Mouse (Mus musculus) kidney, embryonic 15.5 days (tissue): ENCODE results near the gene Ppm1k. TPM values are rescaled to one million over a fixed set of nuclear protein-coding genes. Genes with fewer than 3 reads are reported as not detected.

ENCODE experiments used
- ATAC-seq: fragments of 200-750 bp; cut with Nextera tagmentation; replicated peaks from 2 replicates; pipeline ENCODE4 v1.8.0; 2017; ENCODE audit warnings: moderate TSS enrichment; ENCODE audit not compliant: low FRiP score
- H3K27ac ChIP-seq: fragments of 300-500 bp; sonication (generic); 2 replicates; pipeline ENCODE4 v1.5.1; 2015; ENCODE audit warnings: mild to moderate bottlenecking, inconsistent platforms
- H3K27me3 ChIP-seq: fragments of 300-500 bp; sonication (generic); 2 replicates; pipeline ENCODE4 v1.6.1; 2015; ENCODE audit warnings: inconsistent platforms
- H3K36me3 ChIP-seq: fragments of 300-500 bp; sonication (generic); 2 replicates; pipeline ENCODE4 v1.6.1; 2015; ENCODE audit warnings: inconsistent platforms
- H3K4me1 ChIP-seq: fragments of 300-500 bp; sonication (generic); 2 replicates; pipeline ENCODE4 v1.6.1; 2015; ENCODE audit warnings: inconsistent platforms
- H3K4me2 ChIP-seq: fragments of 300-500 bp; sonication (generic); 2 replicates; pipeline ENCODE4 v1.6.1; 2015; ENCODE audit warnings: moderate library complexity, mild to moderate bottlenecking, inconsistent platforms
- H3K4me3 ChIP-seq: fragments of 300-500 bp; sonication (generic); replicated peaks from 2 replicates; pipeline ENCODE4 v1.5.1; 2015; ENCODE audit warnings: mild to moderate bottlenecking, inconsistent platforms
- H3K9ac ChIP-seq: fragments of 300-500 bp; sonication (generic); 2 replicates; pipeline ENCODE4 v1.6.1; 2015; ENCODE audit warnings: mild to moderate bottlenecking, inconsistent platforms
- H3K9me3 ChIP-seq: fragments of 300-500 bp; sonication (generic); replicated peaks from 2 replicates; pipeline ENCODE4 v1.6.1; 2016; ENCODE audit warnings: inconsistent platforms
- WGBS: fragments of 180-500 bp; shearing (Covaris S2); methylation state at CpG from one replicate; pipeline ENCODE4 v1.1.7; 2015; ENCODE audit warnings: mixed read lengths; 5-methylcytosine and 5-hydroxymethylcytosine counted together
- polyA plus RNA-seq: library from polyadenylated mRNA; unstranded; fragments of >200 nt; fragmentation: Nextera tagmentation; extraction: Ambion mirVana; gene quantifications from 2 replicates; pipeline ENCODE4 v1.2.1, GENCODE M21; 2015

Ppm1k gene
- 4.3 and 5.0 TPM in 2 replicates for polyA plus RNA-seq

DNA sequence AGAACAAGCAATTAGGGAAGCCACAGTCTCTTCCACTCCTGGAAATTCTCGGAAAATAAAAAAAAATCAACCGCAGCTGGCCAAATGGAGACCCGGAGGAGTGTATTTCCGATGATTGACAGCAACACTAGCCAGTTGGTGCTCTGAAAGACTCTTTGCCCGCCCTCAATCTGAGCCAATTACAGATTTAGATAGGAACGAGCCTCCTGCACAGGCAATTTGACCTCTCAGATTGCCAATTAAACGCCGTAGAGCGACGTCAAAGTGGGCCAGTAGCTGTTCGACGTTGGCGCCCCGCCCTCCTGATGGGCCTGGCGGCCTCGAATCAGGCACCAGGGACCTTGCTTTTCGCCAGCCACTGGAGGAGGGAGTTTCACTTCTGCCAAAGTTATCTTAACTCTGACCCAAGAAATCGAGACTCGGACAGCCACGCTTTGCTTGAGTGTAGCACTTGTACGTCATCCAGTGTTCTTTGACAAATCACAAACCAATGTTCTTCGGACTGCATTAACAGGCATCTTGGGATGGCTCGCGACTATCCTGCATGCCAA is at the start of gene Ppm1k:
Gene Ppm1k (minus strand): TSS at position 83 of the 551 bp plus-strand sequence.
- H3K4me2 ChIP-seq, result peak within 1 kb of the TSS; percentile 87
- no peaks in the 10 kb centered on the region for H3K27me3 ChIP-seq
- peaks cover 11% of the 10 kb centered on the region for H3K4me1 ChIP-seq
- ATAC-seq, result peak; percentile 98
- H3K27ac ChIP-seq, result peak within 1 kb of the TSS; percentile 92
- H3K4me3 ChIP-seq, result peak within 1 kb of the TSS; percentile 75
- H3K9ac ChIP-seq, result peak within 1 kb of the TSS; percentile 63
- no peaks in the 10 kb centered on the region for H3K9me3 ChIP-seq
- H3K36me3 ChIP-seq, result no peaks in the 10 kb centered on the region
- 0% methylated on average over 24 of the region's 24 CpGs for WGBS

DNA sequence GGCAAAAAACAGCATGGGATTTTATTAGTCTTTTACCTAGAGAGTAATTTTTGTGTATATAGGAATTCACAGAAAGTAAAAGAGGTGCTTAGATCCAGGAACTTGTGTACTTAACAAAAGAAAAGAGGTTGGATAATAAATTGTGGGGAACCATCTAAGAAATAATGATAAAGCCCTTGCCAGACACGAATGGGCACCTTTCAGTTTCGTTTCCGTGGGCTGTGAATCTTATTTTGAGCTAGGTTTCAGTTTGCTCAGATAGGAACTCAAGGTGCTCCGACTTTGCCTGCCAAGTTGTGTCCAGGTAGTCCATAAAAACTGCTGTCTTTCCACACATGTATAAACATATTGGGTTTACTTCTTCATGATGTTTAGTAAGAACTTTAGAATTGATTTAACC is 47.1 kb upstream of the Ppm1k start:
- Histone ChIP-seq H3K9ac (no peak overlapping the region), H3K4me3 (no peak overlapping the region), H3K27me3 (no peaks in the 10 kb centered on the region), H3K4me2 (no peak overlapping the region), H3K27ac (no peak overlapping the region), H3K9me3 (no peaks in the 10 kb centered on the region), H3K36me3 (no peaks in the 10 kb centered on the region), H3K4me1 (0 out of 2 replicates have a peak, but pooled peaks cover 5% of the 10 kb centered on the region)
- 79% methylated on average over 4 of the region's 4 CpGs for WGBS
- no peak for ATAC-seq

DNA sequence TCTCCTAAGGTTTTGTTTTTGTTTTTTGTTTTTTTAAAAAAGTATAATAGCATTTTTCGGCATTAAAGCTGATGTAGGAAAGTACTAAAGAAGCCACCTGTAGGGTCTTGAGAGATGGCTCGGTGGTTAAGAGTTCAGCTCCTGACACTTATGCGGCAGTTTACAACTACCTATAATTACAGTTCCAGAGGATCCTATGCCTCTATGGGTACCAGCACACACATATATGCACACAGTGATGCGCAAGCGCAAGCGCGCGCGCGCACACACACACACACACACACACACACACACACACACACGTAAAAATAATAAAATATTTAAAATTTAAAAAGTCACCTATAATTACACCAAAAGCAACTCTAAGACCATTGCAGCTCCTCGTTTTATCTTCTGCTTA is 46.3 kb upstream of the Ppm1k start:
- 0 out of 2 replicates have a peak, but pooled peaks cover 5% of the 10 kb centered on the region for H3K4me1 ChIP-seq
- peak overlapping the region; percentile 65; the same call in 1 of the 2 replicates for H3K9ac ChIP-seq
- H3K9me3 ChIP-seq, result no peaks in the 10 kb centered on the region
- H3K4me2 ChIP-seq, result peak overlapping the region; percentile 89
- H3K4me3 ChIP-seq, result peak overlapping the region; percentile 60
- ATAC-seq, result no peak
- no peaks in the 10 kb centered on the region for H3K36me3 ChIP-seq
- WGBS, result 78% methylated on average over 12 of the region's 12 CpGs
- H3K27me3 ChIP-seq, result no peaks in the 10 kb centered on the region
- 0 out of 2 replicates have a peak overlapping the region, but pooled peaks have one; percentile 77 for H3K27ac ChIP-seq

GRCm38 (mm10) chr6:57580881-57581548 is 45.7 kb upstream of the Ppm1k start, which contains the start of gene Herc6:
Gene Herc6 (plus strand): TSS chr6:57581000.
- ATAC-seq, result peak; percentile 97
- 1% methylated on average over 16 of the region's 16 CpGs for WGBS
- H3K4me3 ChIP-seq, result peak within 1 kb of the TSS; percentile 60

DNA sequence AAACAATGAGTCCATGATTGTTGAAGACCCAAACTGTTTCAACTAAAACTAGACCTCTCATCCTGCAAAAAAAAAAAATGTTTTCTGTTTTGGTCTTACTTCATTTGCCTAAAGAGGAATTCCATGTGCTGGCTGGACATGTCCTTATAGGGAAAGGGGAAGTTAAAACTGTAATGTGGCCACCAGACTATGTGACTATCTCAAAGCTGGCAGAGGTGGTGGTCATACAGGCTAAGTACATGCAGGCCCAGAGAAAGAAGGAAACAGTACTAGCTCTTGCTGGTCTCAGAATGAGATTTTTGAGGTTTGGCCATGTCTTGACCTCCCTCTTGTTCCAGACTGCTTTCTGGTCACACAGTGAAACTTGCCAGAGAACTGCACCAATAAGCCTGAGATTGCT is 36.3 kb upstream of the Ppm1k start:
- H3K9ac ChIP-seq, result no peak overlapping the region
- no peaks in the 10 kb centered on the region for H3K9me3 ChIP-seq
- no peak overlapping the region for H3K4me2 ChIP-seq
- ATAC-seq, result no peak
- H3K4me3 ChIP-seq, result no peak overlapping the region
- H3K27me3 ChIP-seq, result no peaks in the 10 kb centered on the region
- H3K27ac ChIP-seq, result no peak overlapping the region
- no peaks in the 10 kb centered on the region for H3K36me3 ChIP-seq
- no peaks in the 10 kb centered on the region for H3K4me1 ChIP-seq

More at GRCm38 (mm10) chr6:57580881-57581548, 45.7 kb upstream of the Ppm1k start, which contains the start of gene Herc6:
- H3K9me3 ChIP-seq, result no peaks in the 10 kb centered on the region
- H3K4me2 ChIP-seq, result peak within 1 kb of the TSS; percentile 89
- H3K4me1 ChIP-seq, result 0 out of 2 replicates have a peak, but pooled peaks cover 5% of the 10 kb centered on the region
- H3K27ac ChIP-seq, result peak within 1 kb of the TSS; percentile 77
- peak within 1 kb of the TSS; percentile 65 for H3K9ac ChIP-seq
- no peaks in the 10 kb centered on the region for H3K36me3 ChIP-seq
- no peaks in the 10 kb centered on the region for H3K27me3 ChIP-seq

- no peaks in the 10 kb centered on the region for H3K36me3 ChIP-seq
- no peak overlapping the region for H3K9ac ChIP-seq
- no peaks in the 10 kb centered on the region for H3K27me3 ChIP-seq
- H3K4me2 ChIP-seq, result no peak overlapping the region
- no peaks in the 10 kb centered on the region for H3K4me1 ChIP-seq
- WGBS, result 15% methylated on average over 6 of the region's 6 CpGs
- no peak overlapping the region for H3K4me3 ChIP-seq
- no peaks in the 10 kb centered on the region for H3K9me3 ChIP-seq
- peak; percentile 66; the same call in 1 of the 2 replicates for ATAC-seq
- H3K27ac ChIP-seq, result no peak overlapping the region
Observed at GRCm38 (mm10) chr6:57570170-57570974, 35.1 kb upstream of the Ppm1k start.

- Histone ChIP-seq H3K27me3 (no peaks in the 10 kb centered on the region), H3K9ac (no peak overlapping the region), H3K9me3 (no peaks in the 10 kb centered on the region), H3K4me1 (no peaks in the 10 kb centered on the region), H3K36me3 (no peaks in the 10 kb centered on the region), H3K4me3 (no peak overlapping the region), H3K27ac (no peak overlapping the region), H3K4me2 (no peak overlapping the region)
- no peak for ATAC-seq
- 90% methylated on average over 2 of the region's 2 CpGs for WGBS
Observed at GRCm38 (mm10) chr6:57567630-57568029, 32.4 kb upstream of the Ppm1k start.

- WGBS, result 92% methylated on average over 7 of the region's 7 CpGs
- no peak for ATAC-seq
- Histone ChIP-seq H3K27ac (no peak overlapping the region), H3K4me2 (no peak overlapping the region), H3K9ac (no peak overlapping the region), H3K4me1 (no peaks in the 10 kb centered on the region), H3K9me3 (no peaks in the 10 kb centered on the region), H3K4me3 (no peak overlapping the region), H3K27me3 (no peaks in the 10 kb centered on the region), H3K36me3 (no peaks in the 10 kb centered on the region)
Observed at GRCm38 (mm10) chr6:57565452-57565851, 30.2 kb upstream of the Ppm1k start.

DNA sequence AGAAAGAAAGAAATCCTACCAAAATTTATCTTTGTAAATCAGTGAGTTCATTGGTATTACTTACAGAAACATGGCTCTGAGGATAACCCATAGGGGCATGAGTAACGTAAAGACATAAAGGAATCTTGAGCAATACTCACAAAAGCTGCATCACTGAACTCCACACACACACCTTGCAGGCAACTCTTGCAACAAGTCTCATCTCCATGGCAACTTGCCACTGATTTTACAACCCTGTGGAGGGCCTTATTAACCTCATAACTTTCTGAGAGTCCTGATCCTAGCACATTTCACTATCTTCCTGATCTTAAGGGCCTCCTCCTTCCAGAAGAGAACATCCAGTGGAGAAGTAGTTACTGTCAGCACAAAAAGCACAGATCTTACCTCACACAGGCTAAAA is 28.2 kb upstream of the Ppm1k start:
- H3K4me1 ChIP-seq, result no peaks in the 10 kb centered on the region
- H3K27ac ChIP-seq, result no peak overlapping the region
- WGBS, result 96% methylated on average over 1 of the region's 1 CpGs
- no peaks in the 10 kb centered on the region for H3K36me3 ChIP-seq
- H3K9me3 ChIP-seq, result no peaks in the 10 kb centered on the region
- H3K4me2 ChIP-seq, result no peak overlapping the region
- H3K9ac ChIP-seq, result no peak overlapping the region
- H3K27me3 ChIP-seq, result no peaks in the 10 kb centered on the region
- no peak overlapping the region for H3K4me3 ChIP-seq
- ATAC-seq, result no peak

DNA sequence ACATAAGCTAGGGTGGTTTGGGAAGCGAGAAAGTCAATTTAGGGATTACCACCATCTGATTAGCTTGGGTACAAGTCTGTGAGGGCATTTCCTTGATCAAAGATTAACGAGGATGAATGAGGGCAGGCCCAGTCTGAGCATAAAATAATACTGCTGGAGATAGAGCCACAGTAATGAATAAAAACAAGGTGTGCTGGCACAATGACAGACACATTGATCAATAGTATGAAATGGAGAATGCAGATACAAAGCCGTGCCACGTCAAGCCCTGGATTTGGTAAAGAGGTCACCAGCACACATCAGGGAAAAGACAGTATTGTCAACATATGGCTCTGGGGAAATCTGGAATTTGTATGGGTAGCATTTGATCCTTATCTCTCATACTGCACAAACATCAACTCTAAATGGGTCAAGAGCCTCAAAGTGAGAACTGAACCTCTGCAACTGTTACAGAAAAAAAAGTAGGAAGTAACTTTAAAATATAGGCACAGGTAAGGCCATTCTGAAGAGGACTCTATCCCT is 22.6 kb upstream of the Ppm1k start:
- Histone ChIP-seq H3K4me1 (no peaks in the 10 kb centered on the region), H3K36me3 (no peaks in the 10 kb centered on the region), H3K27me3 (no peaks in the 10 kb centered on the region), H3K9ac (no peak overlapping the region), H3K4me3 (no peak overlapping the region), H3K4me2 (no peak overlapping the region), H3K27ac (no peak overlapping the region), H3K9me3 (no peaks in the 10 kb centered on the region)
- ATAC-seq, result no peak
- 72% methylated on average over 4 of the region's 4 CpGs for WGBS

DNA sequence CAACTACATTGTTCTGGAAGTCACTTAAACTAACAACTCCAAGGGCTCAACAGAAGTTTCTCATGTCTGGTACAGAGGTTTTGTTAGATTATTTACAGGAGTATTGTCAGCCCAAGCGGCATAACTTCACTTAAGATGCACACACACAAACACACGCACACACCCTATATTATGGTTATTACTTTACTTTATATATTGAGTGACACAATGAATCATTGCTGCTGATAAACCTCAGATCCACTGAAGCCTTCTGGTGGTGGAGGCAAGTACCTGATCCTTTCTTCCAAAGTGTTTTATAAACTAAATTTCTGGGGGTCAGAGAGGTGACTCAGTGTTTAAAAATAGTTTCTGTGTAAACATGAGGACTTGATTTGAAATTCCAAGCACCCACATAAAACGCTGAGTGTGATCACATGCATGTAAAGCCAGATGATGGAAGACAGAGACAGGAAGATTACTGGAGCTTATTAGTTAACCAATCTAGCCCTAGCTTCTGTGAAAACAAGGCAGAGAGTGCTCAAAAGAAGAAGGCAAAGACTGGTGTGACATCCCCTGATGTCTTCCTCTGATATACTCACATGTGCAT is 16.0 kb upstream of the Ppm1k start:
- Histone ChIP-seq H3K9me3 (no peaks in the 10 kb centered on the region), H3K9ac (no peak overlapping the region), H3K4me2 (no peak overlapping the region), H3K27ac (no peak overlapping the region), H3K4me3 (no peak overlapping the region), H3K27me3 (no peaks in the 10 kb centered on the region), H3K36me3 (no peaks in the 10 kb centered on the region), H3K4me1 (no peaks in the 10 kb centered on the region)
- 73% methylated on average over 3 of the region's 3 CpGs for WGBS
- ATAC-seq, result no peak
